Mouse (Mus musculus): Measurements from ENCODE around the gene Stra6. TPM values are rescaled to one million over a fixed set of nuclear protein-coding genes. Genes with fewer than 3 reads are reported as not detected.

Gene Stra6
- total RNA-seq, 2 experiments from 2014 or later: not detected

GRCm38 (mm10) chr9:58162173-58162572 lies 98.6 kb downstream of the Stra6 start:
- ATAC-seq (replicated peaks; ENCODE audit: poor library complexity): no peak

GRCm38 (mm10) chr9:58163146-58163545 lies 99.6 kb downstream of the Stra6 start:
- ATAC-seq (replicated peaks; ENCODE audit: poor library complexity): no peak

GRCm38 (mm10) chr9:58165779-58166178 lies 102.2 kb downstream of the Stra6 start:
- no peak for ATAC-seq (replicated peaks; ENCODE audit: poor library complexity)

- ATAC-seq (replicated peaks; ENCODE audit: poor library complexity): no peak
Observed at GRCm38 (mm10) chr9:58168880-58169279, 105.3 kb downstream of the Stra6 start.

- ATAC-seq (replicated peaks; ENCODE audit: poor library complexity): no peak
Observed at GRCm38 (mm10) chr9:58169426-58169825, 105.8 kb downstream of the Stra6 start.

- ATAC-seq (replicated peaks; ENCODE audit: poor library complexity): no peak
Observed at GRCm38 (mm10) chr9:58172863-58173262, 109.3 kb downstream of the Stra6 start.

- no peak for ATAC-seq (replicated peaks; ENCODE audit: poor library complexity)
Observed at GRCm38 (mm10) chr9:58174818-58175251, 111.2 kb downstream of the Stra6 start.

- no peak for ATAC-seq (replicated peaks; ENCODE audit: poor library complexity)
Observed at GRCm38 (mm10) chr9:58175745-58176487, 112.3 kb downstream of the Stra6 start.

- no peak for ATAC-seq (replicated peaks; ENCODE audit: poor library complexity)
Observed at GRCm38 (mm10) chr9:58177165-58177564, 113.6 kb downstream of the Stra6 start.

- ATAC-seq (replicated peaks; ENCODE audit: poor library complexity): no peak
Observed at GRCm38 (mm10) chr9:58179390-58179789, 115.8 kb downstream of the Stra6 start.

- ATAC-seq (replicated peaks; ENCODE audit: poor library complexity): no peak
Observed at GRCm38 (mm10) chr9:58184456-58184855, 120.9 kb downstream of the Stra6 start.

GRCm38 (mm10) chr9:58194222-58194621 lies 130.6 kb downstream of the Stra6 start:
- ATAC-seq (replicated peaks; ENCODE audit: poor library complexity): no peak

GRCm38 (mm10) chr9:58195671-58196070 lies 132.1 kb downstream of the Stra6 start:
- ATAC-seq (replicated peaks; ENCODE audit: poor library complexity): no peak

GRCm38 (mm10) chr9:58196141-58196540 lies 132.6 kb downstream of the Stra6 start:
- ATAC-seq (replicated peaks; ENCODE audit: poor library complexity): no peak

GRCm38 (mm10) chr9:58196610-58197567 lies 133.3 kb downstream of the Stra6 start:
- ATAC-seq (replicated peaks; ENCODE audit: poor library complexity): no peak

- peak; percentile 73 for ATAC-seq (replicated peaks; ENCODE audit: poor library complexity)
Observed at GRCm38 (mm10) chr9:58197781-58198701, 134.5 kb downstream of the Stra6 start.

- no peak for ATAC-seq (replicated peaks; ENCODE audit: poor library complexity)
Observed at GRCm38 (mm10) chr9:58198801-58199371, 135.3 kb downstream of the Stra6 start.

GRCm38 (mm10) chr9:58199381-58200269 lies 136.0 kb downstream of the Stra6 start:
- no peak for ATAC-seq (replicated peaks; ENCODE audit: poor library complexity)

All from megakaryocyte progenitor cell, adult 5-6 weeks (primary cell).